Mouse (Mus musculus) cerebellum, postnatal 10 days (tissue): Measurements from ENCODE around the gene Tgfbrap1.
"Not testable (repeated sequence)": the region's sequence is repeated elsewhere in the genome, so short reads cannot be mapped to it uniquely, and the experiment has no call there.

Source experiments
- DNase-seq, 2 experiments: peaks; one replicate each; pipeline ENCODE4 v3.0.0; 2021; ENCODE audit warnings: mixed read lengths in 2 of 2

Gene Tgfbrap1

DNA sequence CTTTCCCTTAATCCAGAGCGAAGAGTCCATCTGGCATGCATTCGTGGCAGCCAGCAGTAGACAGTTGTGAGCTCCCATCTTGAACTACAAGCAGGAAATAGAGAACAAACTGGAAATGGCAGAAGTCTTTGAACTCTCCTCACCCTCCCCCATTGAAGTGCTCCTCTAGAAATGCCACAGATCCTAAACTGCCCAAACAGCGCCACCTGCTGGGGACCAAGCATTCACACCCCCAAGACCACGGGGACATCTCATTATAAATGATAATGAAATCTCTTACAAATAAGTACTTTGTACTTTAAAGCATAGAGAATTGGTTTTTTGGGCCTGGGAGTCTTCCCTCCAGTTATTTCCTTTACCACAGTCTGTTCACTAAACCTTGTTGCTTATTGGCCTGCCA is 12.1 kb upstream of the Tgfbrap1 start:
- DNase-seq = peak; percentile 67 to 72

GRCm38 (mm10) chr1:43108729-43109128 is 10.3 kb upstream of the Tgfbrap1 start:
- no peak for DNase-seq

- no peak for DNase-seq
Observed at GRCm38 (mm10) chr1:43094206-43094605, 4.2 kb downstream of the Tgfbrap1 start.

- peak; percentile 79 to 80 for DNase-seq
Observed at GRCm38 (mm10) chr1:43092056-43093015, 6.1 kb downstream of the Tgfbrap1 start.

DNA sequence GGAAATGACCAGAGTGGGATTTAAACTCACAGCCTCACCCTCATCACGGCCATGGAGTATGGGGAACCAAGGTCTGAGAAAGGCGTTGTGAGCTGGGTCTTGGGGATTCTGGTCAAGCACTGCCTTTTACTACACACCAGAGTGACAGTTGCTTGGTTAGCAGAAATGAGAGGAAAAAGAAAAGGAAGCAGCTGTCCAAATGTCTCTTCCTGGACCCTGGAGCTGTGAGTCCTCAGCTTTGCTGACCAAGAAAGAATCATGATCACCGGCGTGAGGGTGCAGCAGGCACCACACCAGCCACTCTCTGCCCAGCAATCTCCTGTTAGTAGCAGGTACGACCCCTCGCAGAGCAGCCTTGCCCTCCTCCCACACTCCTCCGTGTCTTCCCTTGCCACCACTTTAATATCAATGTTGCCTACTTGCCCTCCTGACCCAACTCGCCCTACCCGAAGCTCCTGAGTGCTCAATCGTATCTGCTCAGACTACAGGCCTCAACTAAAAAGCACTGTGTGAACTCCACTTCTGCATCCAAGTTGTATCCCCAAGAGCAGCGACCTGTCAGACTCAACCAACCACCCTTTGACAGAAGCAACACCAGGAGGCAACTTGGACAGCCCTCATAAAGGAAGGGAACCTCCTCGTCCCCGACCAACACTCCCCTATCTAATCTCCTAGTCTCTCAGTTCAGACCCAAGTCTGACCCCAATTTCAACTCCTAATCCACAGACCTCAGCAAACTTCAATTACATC is 7.0 kb downstream of the Tgfbrap1 start:
- DNase-seq = no peak

- peak; percentile 52 to 58 for DNase-seq
Observed at GRCm38 (mm10) chr1:43090418-43090817, 8.0 kb downstream of the Tgfbrap1 start.

DNA sequence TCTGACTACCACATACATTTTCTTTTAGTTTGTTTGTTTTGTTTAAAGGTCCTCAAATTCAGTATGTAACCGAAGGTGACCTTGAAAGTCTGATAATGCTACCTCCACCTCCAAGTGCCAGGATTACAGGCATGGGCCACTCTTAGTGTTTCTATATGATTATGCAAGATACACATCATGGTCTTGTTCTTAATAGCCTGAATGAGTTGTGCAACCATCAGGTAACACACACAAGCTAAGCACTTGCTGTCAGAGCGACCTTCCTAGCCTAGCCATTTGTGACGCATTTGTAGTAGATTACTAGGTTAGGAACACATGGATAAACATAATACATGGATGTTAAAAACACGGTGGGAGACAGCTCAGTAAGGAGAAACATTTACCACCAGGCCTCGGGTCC is 15.5 kb downstream of the Tgfbrap1 start:
- no peak for DNase-seq

- DNase-seq = no peak
Observed at GRCm38 (mm10) chr1:43078124-43078523, 20.3 kb downstream of the Tgfbrap1 start.

DNA sequence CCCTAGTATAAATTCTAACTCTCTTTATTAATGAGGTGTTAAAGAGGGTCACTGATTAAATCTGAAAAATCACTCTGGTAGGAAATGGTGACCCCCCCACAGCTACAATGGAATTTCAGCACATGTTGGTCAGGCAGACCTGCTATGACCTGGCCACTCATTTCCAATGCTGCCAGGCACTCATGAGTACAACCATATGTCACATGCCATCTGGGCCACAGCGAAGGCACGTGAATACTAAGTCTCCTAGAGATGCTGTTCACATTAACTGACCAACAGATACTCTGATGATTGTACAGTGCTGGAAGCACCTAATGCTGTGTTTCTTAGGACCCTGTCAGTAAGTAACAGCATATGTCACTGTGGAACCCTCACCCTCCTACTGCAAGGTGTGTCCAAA is 23.6 kb downstream of the Tgfbrap1 start:
- peak; percentile 47 to 54 for DNase-seq

DNA sequence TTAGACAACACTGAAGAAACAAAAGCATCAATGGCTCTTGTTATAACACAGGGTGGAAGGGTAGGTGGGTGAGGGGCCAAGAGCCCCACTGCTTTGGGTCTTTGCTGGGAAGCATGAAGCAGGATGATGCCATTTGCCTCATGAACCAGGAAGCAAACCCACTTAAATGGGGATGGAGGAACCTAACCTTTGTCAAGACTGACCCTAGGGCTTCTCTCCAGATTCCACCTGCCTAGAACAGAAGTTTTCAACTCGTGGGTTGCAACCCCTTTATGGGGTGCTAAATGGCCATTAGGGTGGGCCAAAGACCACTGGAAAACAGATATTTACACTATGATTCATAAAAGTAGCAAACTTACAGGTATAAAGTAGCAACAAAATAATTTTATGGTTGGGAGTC is 25.9 kb downstream of the Tgfbrap1 start:
- DNase-seq = no peak

DNA sequence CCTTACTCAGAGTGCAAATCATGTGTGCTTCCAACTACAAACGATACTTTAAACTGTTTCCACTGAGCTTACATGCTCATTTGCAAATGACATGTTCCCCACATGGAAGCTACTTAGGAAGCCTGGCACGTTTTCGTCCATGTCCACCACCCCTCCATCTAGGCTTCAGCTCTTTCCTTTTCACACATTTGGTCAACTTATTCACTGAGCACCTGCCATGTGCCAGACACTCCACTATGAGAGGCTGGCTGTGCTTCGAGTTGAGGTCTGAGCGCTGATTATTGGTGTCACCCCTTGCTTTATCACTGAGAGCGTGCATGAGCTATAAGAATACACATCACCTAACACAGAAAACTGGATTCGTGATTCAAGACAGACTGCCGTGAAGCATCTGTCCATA is 26.4 kb downstream of the Tgfbrap1 start:
- DNase-seq = no peak

DNA sequence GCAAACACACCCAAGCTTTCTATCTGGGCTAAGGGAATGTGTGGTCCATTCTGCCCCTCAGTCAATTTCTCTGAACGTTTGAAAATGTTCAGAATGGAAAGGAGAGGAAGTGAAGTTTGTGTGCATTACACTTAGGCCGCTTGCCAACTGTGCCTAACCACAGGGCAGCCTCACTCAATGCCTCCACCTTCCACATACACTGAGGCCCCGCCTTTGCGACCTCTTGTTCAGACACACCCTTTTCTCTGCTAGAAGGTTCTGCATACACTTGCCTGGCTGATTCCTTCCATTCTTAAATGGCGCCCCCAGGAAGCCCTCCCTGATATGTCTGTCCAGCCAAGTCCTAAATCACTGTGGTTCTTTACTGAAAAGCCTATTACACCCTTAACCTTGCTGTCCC is 27.7 kb downstream of the Tgfbrap1 start:
- no peak for DNase-seq

DNA sequence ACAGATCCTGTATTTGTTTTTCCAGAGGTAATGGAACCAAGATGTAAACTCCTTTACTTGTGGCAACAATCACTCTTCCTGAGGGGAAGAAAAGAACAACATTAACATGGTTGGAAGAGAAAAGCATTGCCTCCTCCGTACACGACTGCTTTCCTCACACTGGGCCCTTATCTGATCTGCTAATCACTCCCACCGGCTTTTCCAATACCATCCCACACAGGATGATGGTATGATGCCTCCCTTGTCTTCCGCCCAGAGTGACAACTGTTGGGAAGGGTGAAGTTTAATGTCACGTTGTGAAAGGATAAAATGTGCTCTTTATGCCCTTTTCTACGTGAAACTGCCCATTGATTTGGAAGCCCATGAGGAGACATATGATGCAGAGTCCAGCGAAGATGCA is 30.9 kb downstream of the Tgfbrap1 start:
- no peak for DNase-seq

DNA sequence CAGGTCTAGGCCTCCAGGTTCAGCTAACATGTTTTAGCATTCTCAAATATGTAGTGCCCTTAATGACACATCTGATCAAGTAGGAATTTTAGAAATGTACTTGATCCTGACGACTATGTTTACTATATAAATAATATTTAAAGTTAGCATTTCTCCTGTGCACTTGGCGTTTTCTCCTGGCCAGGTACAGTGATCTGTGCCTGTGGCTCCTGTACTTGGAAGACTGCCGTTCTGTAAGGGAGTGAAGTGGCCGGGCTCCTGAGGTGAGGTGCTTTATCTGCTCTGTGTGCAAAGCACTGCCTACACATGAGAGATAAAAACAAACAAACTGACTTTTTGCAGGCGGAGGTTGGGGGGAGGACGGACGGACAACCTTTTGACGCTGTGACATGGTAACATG is 31.9 kb downstream of the Tgfbrap1 start:
- DNase-seq = no peak

DNA sequence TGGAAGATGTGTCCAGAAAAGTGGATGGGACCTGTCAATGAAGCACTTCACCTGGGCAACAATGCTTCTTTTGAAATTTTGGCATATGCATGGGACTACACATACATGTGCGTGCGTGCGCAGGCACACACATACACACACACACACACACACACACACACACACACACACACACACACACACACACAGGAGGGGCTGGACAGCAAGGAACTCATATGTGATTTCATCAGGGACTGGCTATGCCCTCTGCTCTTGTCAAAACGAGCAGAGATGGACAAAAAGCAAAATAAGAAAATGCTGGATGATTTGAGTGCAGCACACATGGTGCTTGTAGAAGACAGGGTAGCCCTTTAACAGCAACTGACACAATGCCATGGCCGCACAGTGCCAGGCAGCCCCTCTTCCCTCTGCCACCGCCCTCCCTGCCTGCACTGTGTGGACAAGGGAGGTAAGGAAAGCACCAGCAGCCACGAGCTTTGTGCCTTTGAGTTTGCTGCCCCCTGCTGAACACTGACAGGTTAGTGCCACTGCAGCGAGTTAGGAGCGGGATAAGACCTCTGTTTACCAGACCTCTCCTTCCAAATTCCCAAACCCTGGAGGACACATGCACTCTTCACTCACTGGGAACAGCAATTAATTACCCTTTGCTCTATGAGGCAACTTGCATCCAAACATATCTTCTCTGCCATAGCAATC is 32.7 kb downstream of the Tgfbrap1 start:
- DNase-seq = peak; percentile 89 to 91

- peak; percentile 12 to 22 for DNase-seq
Observed at GRCm38 (mm10) chr1:43051903-43052302, 46.5 kb downstream of the Tgfbrap1 start.

- DNase-seq = no peak
Observed at GRCm38 (mm10) chr1:43047811-43048210, 50.6 kb downstream of the Tgfbrap1 start.

GRCm38 (mm10) chr1:43046990-43047389 is 51.4 kb downstream of the Tgfbrap1 start:
- DNase-seq = no peak

GRCm38 (mm10) chr1:43045204-43045982 is 53.0 kb downstream of the Tgfbrap1 start:
- no peak for DNase-seq

GRCm38 (mm10) chr1:43042271-43042670 is 56.2 kb downstream of the Tgfbrap1 start:
- DNase-seq = no peak

GRCm38 (mm10) chr1:43036014-43036413 is 62.4 kb downstream of the Tgfbrap1 start:
- no peak for DNase-seq

GRCm38 (mm10) chr1:43015153-43015685 is 83.2 kb downstream of the Tgfbrap1 start:
- not testable (repeated sequence) for DNase-seq
